Mouse (Mus musculus) heart, postnatal 0 days (tissue): ENCODE measurements around the gene Ica1.

Experiments
- CTCF ChIP-seq: IDR thresholded peaks from 2 replicates; pipeline ENCODE4 v1.5.1; 2016; ENCODE audit warnings: antibody characterized with exemption, control low read depth, low read depth
- EP300 ChIP-seq: IDR thresholded peaks from 2 replicates; pipeline ENCODE4 v1.6.1; 2016; ENCODE audit warnings: antibody characterized with exemption, low read depth

DNA sequence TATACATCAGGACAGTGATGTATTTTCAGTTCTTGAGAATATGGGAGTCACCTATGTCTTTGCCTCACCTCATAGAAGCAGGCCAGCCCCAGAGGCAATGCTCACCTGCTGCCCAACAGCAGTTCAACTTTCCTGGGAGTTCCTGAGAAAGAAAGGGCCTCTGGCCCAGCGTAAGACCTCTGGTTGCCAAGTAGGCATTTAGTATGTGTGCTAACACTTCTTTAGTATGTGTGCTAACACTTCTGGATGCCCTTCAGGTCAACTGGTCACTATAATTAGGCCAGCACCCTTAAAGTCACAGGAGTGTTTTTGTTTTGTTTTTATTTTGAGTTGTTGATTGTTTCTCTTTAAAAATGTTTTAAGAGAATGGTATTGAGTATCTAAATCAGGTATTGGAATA lies 18.4 kb downstream of the Ica1 start:
- no peak for TF ChIP-seq CTCF
- TF ChIP-seq EP300, result no peak
